Mouse (Mus musculus) embryo, embryonic 11 days (tissue): ENCODE results near the gene Akap9.
"Not testable (repeated sequence)": the region's sequence is repeated elsewhere in the genome, so short reads cannot be mapped to it uniquely, and the experiment has no call there.

Experiments
- DNase-seq: peaks from one replicate; pipeline ENCODE4 v3.0.0-alpha.2; 2015

The Akap9 gene

DNA sequence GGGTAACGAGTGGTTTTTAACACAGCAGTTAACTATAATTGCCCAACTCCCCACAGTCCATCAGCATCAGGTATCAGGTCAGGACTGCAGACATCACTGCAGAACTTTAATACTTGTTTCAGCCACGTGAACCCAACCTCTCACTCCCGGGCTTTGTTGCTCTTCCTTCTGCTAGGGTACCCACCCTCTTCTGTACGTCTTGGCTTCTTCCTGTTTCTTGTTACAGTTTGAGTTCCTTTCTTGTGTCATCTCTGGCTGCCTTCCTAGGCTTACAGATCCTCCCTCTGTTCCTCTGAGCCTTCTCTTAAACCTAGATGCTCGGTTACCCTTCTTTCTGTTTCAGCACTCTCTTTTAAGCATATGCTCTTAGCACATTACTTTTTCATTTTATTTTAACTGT lies 45.9 kb downstream of the Akap9 start:
- DNase-seq, result no peak

DNA sequence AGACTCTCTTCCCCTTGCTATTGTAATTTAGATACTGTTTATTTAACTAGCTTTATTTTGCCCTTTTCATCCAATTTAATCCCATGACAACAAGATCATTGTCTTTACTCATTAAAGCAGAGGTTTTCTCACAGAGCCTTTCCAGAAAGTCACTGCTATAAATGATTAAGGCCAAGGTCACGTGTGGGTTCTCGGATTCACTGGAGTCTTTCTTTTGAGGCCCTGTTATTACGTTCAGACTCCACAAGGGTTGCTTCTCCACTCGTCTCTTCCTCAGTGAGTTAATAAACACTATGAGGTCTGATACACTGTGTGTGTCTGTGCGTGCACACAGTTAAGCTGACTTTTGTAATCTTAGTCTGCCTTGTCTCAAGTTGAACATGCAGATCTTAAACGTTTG lies 47.0 kb downstream of the Akap9 start:
- DNase-seq, result no peak

DNA sequence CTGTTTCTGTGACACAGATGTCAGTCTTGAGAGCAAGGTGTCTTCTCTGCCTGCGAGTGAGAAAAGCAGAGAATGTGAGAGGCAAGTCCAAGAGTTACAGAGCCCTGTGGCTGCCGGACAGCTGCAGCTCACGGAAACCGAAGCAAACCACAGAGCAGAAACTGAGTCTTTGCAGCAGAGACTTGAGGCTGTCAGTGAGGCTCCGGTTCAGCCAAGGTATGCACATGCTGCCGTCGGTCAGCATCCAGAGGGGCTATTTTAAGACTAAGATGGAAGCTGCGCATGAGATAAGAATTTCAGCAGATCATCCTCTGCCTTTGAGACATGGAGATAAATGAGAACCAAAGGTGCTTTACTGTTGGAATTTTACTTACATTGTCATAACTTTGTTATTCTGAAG lies 48.3 kb downstream of the Akap9 start:
- DNase-seq, result no peak

DNA sequence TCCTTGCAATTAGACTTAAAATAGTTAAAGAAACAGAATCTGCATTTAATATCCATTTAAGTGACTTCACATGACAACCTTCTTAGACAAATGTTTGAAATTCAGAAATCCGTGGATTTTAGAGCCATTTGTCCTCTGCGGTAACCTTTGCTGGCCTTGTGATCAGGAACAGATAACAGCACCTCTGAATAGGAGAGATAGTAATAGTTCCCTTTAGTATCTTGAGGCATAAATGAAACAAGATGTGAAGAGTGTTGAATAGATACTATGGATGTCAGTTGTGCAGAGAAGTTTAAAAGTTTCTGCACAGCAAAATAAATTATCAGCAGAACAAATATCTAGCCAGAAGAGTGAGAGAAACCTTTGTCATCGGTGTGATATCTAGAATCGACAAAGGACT lies 50.0 kb downstream of the Akap9 start:
- no peak for DNase-seq

DNA sequence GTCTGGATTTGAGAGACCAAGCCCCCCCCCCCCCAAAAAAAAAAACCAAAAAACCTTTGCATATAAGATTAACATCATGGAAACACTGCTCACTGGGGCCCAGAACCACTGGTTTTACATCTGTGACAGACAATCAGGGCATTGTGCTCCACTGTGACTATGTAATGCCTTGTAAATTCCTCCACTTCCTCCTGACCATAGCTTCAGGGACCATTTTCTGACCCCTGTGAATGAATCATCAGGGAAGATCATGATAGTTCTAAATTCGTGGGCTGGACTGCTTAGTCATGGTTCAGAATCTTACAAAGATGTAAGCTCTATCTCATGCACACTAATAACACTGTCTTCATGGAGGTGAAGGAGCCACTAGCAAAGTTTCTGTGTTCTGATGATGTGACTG lies 61.8 kb downstream of the Akap9 start:
- no peak for DNase-seq

DNA sequence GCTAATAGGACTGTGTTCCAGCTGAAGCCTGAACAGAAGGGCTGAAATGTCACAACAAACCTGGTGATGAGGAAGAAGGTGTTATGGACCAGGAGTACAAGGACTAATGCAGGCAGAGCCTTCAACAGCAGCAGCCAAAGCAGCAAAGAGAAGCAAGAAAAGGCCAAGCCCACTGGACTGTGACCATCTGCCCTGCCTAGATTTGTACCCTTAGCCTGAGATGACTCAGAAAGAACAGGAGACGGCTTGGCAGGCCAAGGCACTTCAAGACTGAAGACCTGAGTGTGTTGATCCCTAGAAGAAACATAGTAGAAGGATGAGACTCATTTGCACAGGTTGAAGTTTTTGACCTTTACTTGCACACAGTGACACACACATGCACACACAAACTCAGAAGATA lies 62.6 kb downstream of the Akap9 start:
- no peak for DNase-seq

DNA sequence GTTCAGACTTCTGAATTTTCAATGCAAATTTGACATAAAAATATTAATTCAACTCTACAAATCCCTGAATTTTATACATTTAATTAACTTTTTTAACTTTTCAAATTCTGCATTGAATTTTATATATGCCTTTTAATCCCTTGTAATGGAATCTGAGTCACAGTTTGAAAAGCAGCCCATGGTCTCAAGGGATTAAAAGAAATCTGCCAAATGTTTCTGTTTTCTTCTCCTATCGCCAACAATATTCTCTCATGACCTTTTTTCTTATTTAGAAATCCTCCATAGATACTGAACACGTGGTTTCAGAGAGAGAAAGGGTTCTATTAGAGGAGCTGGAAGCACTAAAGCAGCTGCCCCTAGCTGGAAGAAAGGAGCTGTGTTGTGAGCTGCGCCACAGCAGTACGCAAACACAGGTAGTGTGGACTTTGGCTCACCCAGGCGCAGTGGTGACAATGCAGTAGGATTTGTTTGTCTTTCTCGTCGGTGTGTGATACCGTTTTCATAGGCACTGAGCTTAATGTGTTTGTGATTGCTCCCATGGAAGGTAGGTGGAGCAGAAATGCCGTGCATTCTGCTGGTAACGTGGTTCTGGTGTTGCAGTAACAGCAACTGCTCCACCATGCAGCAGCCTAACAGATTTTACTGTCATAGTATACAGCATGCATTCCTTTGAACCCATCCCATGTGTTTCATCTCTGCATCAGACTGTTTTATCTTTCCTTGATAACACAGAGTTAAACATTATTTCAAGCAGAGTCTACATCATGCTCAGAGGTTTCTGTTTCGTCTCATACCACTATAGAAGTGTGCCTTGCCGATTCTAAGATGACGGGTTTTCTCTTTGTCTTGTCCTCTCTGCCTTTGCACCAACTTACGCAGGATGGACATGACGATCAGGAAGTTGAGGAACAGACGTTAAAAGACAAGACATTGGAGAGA lies 76.9 kb downstream of the Akap9 start:
- DNase-seq, result no peak

DNA sequence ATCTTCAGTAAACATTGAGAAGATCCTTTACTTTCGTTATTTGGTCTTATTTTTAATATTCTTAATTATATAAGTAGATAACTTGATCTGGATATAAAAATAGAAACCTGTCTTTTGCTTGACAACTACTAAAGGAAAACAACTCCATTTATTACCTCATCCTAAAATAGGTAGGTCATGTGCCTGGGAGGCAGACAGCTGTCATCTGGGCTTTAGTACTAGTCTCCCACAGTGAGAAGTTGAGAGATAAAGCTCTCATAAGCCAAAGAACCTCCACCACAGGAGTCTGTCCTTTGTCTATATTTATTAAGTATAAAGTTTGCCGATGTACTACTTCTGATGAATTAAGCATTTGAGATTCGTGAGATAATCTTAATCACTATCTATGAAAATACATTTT lies 78.8 kb downstream of the Akap9 start:
- no peak for DNase-seq

DNA sequence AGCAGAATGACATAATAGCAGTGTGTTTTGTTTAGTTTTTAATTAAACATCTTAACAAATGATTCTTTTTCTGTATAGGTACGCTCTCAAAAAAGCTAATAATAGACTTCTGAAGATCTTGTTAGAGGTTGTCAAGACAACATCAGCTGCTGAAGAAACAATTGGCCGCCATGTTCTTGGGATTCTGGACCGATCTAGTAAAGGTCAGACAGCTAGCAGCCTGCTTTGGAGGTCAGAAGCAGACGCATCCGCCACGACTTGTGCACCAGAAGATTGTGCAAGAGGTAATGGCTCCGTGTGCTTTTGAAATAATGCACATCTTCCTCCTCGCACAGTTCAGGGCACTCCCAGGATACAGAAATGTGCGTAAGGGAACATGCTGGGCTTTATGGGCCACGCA lies 80.4 kb downstream of the Akap9 start:
- DNase-seq, result no peak

DNA sequence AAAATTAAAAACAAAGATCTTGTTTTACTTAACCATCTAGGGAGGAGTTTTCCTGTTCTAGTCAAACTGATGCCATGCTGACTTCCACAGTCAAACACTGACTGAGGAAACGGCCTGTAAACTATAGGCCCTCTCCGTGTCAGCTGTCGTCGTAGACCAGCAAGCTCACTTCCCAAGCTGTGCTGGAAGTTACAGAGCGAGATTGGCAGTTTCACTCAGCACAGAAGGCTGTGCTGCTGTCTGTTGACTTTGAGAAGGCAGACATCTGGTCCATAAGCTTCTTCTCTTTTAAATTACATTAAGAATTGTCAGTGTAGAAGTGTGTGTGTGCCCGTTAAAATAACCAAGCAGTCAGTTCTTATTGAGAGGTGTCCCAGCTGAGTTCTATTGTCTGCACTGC lies 81.7 kb downstream of the Akap9 start:
- DNase-seq, result no peak

DNA sequence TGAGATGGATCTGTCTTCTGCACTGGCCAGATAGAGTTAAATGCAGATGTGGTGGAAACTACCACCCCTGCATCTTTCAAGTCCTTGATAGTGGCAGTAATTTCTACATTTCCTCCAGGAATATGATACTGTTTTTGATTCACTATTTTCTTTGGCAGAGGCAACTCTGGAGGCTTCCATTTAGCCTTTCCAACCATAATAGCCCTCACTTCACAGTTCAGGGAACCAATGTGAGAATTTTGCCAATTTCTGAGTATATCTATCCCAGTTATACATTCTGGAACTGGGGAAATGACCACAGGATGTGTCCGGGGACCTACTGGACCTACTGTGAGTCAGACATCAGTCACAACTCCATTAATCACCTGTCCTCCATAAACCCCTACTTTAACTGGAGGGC lies 89.8 kb downstream of the Akap9 start:
- DNase-seq, result not testable (repeated sequence)

DNA sequence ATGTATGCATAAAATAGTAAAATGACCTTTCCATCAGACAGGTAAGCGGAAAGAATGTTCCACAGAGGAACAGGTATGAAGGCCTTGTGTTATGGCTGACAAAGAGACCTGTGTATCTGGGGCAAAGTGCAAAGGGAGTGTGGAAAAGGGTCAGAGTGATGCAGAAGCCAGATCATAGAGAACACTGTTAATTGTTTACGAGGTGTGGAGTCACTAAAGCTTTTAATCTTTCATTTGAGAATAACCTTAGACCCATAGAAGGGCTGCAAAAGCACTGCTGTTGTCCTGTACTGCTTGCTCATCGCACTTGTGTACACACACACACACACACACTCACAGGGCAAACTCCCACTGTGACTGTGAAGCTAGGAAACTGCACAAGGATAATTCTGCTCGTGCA lies 91.5 kb downstream of the Akap9 start:
- no peak for DNase-seq

DNA sequence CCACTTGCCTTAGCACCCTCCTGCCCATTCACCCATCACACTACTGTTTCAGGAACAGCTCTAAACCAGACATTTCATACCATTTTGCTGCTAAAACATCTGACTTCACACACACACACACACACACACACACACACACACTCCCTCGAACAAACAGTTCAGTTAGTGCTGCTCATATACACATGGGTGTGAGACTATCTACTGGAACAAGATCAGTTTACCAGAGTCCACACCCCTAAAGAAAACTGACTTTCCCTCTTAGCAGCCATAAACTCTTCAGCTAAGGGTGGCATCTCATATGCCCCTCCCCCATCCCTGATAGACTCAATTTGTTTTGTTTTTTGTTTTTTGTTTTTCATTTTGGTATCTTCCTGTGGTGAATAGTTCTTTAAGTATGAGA lies 92.2 kb downstream of the Akap9 start:
- no peak for DNase-seq

DNA sequence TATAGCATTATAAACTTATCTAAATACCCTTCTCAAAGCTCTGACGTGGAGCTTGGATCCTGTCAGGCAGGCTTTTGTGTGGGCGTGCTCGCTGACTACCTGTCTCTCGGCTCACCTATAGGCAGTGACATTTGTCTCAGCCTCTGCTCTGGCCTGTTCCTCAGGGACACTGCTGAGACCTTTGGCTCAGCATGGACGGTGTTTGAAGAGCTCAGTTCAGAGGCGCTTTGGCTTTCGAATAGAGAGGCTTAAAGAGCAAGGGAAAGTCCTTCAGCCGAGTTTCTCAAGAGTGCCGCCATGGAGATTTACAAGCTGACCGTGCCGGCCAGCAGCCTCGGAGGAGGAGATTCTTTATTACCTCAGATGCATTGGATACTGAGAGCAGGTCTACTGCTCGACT lies 95.3 kb downstream of the Akap9 start:
- DNase-seq, result peak; percentile 37

DNA sequence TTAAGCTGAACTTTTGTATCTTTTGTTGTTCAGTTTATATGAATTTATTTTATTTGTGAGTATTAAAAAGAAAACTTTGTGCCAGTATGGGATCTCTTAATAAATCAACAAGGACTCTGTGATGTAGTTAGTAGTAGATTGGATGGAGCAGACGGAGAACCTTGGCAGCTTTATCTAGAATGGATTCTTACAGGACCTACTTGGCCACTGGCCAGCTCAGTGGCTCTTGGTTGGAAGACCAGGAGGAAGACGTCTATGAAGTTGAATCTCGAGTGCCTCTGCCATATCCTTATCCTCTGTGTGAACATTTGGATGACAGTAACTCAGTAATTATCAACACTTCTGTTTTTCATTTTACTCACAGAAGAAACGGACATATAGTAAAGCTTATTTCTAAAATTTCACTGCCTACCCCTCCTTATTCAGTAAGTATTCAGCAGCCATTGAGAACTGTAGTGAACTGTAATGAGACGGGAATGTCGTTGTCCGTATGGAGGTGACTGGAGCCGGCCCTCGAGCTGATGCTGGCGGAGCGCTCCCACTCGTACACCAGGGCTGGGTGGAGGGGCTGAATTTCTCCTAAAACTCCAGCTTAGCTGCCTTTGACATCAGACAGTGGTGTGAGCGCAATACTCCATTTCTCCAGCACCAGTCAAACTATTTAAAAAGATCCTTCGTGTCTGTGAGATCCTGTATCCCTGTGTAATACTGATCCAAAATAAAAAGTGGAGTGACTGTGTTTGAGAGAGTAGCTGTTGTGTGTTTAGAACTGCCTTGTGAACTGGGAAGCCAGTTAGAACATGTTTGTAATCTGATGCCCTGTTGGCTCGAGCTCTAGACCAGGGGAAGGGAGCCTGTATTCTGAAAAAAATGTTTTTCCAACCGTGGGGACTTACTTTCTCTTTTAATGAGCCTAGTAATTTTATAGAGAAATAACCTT lies 96.2 kb downstream of the Akap9 start:
- peak; percentile 22 for DNase-seq

DNA sequence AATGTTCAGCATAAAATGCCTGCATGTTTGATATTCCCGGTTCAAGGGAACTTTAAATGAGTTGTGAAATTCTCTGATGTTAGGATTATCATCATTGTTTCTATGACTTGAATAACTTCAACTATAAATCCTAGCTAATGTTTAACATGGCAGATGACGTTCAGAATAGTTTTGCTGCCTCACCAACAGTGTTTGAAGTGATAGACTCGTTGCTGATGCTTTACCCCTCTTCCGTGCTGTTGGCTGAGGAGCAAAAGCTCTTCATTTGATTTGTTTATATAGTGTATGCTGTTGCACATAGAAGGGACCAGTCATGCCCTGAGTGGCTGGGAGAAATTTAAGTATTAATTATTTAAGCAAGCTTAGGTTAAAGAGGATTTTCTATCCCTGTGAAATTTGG lies 96.9 kb downstream of the Akap9 start:
- no peak for DNase-seq

DNA sequence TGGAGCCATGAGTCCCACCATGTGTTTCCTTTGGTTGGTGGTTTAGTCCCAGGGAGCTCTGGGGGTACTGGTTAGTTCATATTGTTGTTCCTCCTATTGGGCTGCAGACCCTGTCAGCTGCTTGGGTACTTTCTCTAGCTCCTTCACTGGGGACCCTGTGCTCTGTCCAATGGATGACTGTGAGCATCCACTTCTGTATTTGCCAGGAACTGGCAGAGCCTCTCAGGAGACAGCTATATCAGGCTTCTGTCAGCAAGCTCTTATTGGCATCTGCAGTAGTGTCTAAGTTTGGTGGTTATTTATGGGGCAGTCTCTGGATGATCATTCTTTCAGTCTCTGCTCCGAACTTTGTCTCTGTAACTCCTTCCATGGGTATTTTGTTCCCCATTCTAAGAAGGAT lies 98.5 kb downstream of the Akap9 start:
- not testable (repeated sequence) for DNase-seq

DNA sequence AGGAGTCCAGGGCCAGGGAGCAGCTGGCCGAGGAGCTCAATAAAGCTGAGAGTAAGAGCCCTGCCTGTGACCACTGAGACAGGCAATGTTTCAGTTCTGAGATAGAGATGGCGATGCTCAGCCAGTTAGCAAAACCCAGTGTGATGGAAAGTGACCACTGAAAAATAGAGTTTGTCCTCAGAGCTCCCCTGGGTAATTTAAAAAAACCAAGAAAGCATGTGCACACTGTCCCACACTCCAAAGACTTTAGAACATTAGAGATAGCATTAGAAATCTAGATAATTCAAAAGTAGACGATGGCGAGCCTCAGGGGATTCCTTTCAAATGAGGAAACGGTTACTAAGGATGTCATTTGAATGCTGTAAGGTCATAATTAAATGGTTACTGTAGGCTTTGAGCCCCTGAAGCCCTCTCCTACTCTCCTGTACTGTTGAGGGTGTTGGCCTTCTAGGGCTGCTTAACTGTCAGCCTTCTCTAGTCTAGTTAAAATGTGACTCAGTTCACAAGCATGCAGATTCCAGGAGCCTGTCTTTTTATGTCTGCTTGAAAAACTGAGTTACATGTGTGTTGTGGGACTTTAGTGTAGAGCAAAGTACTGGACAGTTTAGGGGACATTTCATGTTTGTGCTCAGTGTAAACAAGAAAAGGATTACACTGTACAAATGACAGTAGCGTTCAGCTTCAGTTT lies 100.8 kb downstream of the Akap9 start:
- DNase-seq, result no peak

DNA sequence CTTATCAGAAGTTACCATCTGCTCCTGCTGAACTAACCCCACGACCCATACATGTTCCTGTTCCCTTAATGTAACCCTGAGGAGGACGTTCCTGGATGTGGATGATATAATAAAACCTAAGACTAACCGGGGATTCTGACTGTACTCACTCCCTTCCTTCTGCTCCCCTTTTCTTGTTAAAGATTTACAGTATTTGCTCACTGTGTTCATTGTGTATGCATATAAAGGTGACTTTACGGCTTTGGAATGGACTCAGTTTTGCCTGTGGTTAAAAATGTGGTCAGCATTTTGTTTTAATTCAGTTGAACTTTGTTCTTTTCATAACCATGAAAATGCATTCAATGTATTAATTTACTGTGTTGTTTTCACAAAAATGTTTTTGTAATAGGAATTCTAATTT lies 104.0 kb downstream of the Akap9 start:
- DNase-seq, result no peak

DNA sequence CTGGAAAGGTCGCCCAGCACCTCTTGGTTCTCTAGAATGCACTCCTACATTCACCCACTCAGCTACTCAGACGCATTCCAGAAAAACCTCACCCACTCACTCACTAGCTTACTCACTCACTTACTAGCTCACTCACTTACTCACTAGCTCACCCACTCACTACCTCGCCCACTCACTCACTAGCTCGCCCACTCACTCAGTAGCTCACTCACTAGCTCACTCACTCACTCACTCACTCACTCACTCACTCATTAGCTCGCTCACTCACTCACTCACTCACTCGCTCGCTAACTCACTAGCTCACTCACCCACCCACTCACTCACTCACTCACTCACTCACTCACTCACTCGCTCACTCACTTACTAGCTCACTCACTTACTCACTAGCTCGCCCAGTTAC lies 108.8 kb downstream of the Akap9 start:
- DNase-seq, result no peak

DNA sequence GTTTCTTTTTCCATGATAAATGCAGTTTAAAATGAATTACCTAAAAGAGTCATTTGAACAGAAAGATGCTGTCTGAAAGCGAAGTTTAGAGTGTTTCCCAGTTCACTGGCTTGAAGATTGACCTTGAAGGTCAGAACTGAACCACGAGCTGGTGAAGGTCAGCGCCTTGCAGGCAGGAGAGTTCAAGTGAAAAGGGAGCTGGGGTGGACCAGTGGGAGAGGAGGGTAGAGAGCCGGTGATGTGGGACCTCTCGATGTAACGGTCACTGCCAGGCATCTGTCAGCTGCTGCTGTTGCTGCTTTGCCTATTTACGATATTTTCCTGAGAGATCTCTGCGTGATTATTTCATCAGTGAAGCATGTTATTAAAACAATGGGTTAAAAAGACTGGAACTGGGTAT lies 111.5 kb downstream of the Akap9 start:
- DNase-seq, result no peak

DNA sequence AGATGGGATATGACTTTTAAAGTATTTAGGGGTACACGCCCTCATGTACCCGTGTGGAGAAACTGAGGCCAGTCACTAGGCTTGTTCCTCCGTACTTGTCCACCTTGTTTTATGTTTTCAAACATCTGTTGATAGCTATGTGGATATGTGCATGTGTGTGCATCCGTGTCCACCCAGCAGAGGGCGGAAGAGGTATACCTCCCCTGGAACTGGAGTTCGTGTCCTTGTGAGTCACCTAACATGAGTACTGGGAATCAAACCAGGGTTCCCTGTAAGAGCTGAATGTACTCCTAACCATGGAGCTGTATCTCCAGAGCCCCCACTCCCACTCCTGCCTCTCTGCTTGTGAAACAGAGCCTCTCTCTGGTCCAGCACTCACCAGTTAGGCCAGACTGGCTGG lies 112.5 kb downstream of the Akap9 start:
- no peak for DNase-seq

DNA sequence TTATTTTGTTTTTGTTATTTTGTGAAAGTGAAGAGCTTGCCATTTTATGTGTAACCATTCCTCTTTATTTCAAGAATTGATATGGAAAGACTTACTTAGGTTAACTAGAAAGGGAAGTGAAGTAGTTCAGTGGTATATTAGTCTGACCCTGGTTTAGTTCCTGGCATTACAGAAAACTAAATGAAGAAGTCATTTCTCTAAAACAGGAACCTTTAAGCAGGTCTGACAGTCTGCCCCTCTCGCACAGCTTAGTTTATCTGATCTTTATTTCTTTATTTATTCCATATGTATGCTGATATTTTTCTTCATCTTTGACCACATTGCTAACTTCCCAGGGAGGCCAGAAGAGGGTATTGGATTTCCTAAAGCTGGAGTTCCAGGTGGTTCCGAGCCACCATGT lies 113.1 kb downstream of the Akap9 start:
- DNase-seq, result no peak
